Mouse (Mus musculus): ENCODE data around the gene Galr3.

DNA sequence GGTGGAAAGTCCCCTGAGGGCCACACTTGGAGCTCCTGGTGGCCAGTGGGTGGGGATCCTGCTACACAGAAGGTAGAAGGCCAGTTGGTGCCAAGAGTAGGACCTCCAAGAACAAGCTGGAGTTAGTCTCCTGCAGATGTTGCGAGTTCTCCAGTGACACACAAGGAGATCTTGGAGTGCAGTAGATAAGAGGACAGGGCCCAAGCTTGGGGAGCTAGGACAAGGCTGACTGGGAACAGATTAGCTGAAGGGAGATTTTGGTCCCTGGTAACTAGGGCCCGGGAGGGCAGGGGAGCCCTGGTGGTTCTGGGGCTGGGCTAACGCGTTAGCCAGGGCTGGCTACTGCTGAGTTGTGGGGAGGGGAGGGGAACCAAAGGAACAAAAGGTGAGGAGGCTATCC is 45.8 kb upstream of the Galr3 start:
- no peak for TF ChIP-seq GATA1 (IDR thresholded peaks at IDR 0.05; ENCODE audit: borderline replicate concordance, low read length)
- TF ChIP-seq FLI1 (IDR thresholded peaks at IDR 0.05; ENCODE audit: low read length): no peak

Measured in megakaryocyte, embryonic 14.5 days (primary cell).